Mouse (Mus musculus) telencephalon, adult 2 months (tissue): ENCODE results near the gene Celf5.

Experiments used
- DNase-seq: peaks from one replicate; pipeline ENCODE4 v3.0.0-alpha.2; 2011; ENCODE audit warnings: low read depth, low spot score

The Celf5 gene

DNA sequence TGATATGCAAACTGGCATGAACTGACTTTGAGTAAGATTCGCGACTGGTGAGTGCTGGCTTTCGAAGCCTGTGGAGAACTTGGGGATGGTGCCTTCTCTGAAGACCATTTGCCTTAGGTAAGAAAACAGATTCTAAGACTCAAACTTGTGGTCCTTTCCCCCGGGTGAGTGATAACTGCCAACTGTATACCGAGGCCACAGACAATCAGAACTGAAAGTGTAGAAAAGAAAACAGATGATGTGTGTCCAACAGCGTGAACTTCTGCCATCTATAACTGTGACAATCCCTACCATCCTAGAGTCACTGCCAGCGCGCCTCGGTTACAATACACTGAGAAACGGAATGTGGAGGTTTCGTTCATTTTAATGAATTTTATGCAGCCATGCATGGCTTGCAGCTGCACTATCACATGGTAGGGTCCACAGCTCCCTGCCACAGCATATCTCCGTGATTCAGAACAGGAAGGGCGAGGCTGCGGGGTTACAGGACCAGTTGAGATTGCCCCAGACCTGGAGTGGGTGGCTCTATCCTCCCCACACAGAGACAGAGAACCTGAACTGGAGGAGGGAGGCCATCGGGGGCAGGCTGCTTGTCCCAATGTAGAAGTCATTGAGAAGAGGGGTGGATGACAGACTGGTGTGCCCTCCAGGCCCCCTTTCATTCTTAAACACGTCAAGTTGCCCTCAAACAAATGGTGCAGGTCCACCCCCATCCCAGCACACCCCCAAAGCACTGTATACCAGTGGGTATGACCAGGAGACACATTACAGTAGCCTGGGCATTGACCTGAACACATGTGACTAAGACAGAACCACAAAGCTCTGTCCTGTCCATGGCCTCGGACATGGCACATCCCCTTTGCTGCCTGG, 15.1 kb upstream of the Celf5 start:
- DNase-seq = no peak

DNA sequence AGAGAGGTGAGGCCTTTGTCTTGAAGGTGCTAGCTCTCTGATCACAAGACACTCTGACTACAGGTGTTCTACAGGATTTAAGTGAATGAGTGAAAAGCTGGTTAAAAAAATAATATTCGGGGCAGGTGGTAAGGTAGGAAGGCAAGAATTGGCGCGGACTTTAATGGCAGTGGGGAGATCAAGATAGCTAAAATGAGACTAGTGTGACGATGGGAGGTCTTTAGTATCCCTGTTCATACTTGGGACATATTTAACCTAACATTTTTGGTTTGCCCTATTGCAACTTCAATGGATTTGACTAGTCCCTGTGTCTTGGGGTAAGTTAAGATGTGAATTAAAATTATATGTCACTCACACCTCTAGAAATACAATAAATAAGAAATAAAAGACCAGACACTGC, 14.5 kb upstream of the Celf5 start:
- no peak for DNase-seq

GRCm38 (mm10) chr10:81496264-81496901, 13.9 kb upstream of the Celf5 start, which contains the start of gene Ncln:
Ncln (minus strand) TSS chr10:81496392.
- peak; percentile 99 for DNase-seq

GRCm38 (mm10) chr10:81495616-81496263, 13.2 kb upstream of the Celf5 start:
- no peak for DNase-seq

GRCm38 (mm10) chr10:81495151-81495550, 12.6 kb upstream of the Celf5 start:
- no peak for DNase-seq

DNA sequence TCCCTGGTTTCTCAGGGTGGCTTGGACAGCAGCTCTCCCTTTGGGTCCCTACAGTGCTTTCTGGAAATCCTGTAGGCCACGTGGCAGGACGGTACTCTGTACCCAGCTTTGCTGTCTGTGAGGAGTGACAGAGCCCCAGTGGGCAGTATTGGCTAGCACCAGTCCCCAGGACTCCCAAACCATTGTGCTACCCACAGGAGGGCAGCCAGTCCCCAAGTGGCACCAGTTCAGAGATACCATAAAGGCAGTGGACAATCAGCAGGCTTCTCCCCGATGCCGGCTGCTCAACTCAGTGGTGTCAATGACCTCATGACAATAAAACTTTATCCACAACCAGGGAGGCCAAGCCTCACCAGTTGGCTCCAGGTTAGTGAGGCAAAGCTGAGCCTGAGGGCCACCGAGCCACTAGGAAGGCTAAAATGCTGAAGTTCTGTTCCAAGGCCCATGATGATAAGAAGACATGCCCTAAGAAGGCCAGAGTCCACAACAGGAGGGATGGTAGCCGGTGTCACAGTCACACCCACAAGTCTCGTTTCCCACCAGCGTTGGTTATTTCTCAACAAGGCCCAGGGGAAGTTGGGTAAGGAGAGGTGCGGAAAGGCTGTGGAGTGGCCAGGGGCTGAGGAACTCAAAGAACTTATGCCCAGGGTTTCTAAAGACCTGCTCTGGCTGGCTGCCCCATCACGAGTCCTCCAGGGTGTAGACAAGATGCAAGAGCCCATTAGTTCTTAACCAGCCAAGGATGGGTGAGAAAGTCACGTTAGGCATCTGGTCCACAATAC, 11.9 kb upstream of the Celf5 start:
- no peak for DNase-seq

GRCm38 (mm10) chr10:81493601-81494220, 11.2 kb upstream of the Celf5 start:
- DNase-seq = no peak

DNA sequence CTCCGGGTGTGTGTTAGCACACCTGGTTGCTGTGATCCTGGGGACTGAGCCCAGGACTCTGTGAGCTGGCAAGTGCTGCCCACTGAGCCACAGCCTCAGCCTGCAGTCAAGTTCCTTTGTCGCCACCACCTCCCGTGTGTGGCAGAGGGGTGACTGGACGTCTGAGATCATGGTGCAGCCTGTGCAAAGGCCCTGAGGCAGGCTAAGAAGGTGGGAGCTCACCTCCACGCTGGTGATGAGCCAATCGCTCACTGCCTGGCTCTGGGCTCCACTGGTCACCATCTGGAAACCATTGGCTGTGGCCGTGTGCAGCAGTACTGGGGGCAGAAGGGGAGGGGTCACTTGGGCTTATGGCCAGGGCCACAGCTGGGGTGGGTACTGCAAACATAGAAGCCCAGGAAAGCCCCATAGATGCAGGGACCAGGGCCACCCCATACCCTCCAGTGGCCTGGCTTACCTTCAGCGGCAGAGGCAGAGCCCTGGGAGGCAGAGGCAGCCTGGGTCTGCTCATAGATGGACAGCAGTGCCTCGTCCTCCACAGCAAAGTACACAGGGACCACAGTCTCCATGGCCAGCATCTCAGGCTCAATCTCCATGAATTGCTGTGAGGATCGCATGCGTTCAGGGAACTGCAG, 10.2 kb upstream of the Celf5 start:
- no peak for DNase-seq

GRCm38 (mm10) chr10:81491018-81491417, 8.5 kb upstream of the Celf5 start:
- no peak for DNase-seq

DNA sequence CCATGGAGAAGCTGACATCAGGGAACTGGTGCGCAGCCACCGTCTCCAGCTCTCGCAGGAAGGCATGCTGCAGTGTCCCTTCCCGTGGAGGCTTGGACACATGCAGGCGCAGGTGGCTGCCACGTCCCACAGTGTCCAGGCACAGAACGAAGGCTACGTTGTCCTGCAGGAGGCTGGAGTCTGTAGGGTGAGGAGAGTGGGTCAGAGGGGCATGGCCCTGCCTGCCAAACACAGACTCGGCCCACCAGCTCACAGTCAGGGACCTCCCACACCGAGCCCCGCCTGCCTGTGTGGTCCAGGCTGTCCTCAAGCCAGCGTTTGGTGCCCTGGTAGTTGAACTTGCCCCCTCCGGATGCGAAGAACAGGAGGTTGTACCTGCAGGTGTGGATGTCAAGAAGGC, 7.4 kb upstream of the Celf5 start:
- no peak for DNase-seq

DNA sequence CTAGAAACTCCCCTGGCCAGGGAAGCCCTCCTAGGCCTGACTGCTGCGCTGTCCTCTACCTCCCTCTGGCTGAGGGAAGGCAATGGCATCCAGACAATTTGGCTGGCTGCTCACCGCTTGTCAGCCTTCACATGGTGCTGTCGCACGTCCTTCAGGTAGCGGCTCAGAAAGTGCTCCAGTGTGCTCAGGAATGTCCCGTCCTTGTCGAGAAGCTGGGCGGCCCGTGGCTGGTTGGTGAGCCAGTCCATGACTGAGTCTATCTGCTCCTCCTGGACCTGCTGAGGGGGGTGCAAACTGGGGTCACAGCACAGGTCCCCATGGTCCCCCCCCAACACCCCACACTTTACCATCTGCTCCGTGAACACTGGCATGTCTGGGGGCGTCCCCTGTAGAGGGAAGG, 5.6 kb upstream of the Celf5 start:
- DNase-seq = no peak

- no peak for DNase-seq
Observed at GRCm38 (mm10) chr10:81486496-81486895, 4.0 kb upstream of the Celf5 start.

DNA sequence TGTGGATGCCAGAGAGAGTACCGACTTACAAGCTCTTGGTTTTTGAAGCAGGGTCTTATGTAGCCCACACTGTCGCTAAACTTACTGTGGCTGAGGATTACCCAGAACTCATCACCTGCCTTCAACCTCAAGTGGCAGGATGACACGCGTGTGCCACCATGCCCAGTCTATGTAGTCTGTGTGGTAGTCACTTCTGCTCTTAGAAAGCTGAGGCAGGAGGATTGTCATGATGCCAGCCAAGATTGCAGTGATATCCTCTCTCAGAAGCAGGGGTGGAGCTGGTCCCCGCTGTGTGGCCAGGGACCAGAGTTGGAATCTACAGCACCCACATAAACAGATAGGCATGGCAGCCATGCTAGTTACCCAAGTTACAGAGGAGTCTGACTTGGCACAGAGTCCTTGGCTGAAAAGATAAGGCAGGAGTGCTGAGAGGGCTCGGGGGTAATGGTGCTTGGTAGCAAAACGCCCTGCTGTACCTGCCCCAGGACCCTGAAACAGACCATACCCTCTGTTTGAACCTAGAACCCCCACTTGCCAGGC, 3.0 kb upstream of the Celf5 start:
- DNase-seq = no peak

GRCm38 (mm10) chr10:81485060-81485449, 2.5 kb upstream of the Celf5 start:
- no peak for DNase-seq

DNA sequence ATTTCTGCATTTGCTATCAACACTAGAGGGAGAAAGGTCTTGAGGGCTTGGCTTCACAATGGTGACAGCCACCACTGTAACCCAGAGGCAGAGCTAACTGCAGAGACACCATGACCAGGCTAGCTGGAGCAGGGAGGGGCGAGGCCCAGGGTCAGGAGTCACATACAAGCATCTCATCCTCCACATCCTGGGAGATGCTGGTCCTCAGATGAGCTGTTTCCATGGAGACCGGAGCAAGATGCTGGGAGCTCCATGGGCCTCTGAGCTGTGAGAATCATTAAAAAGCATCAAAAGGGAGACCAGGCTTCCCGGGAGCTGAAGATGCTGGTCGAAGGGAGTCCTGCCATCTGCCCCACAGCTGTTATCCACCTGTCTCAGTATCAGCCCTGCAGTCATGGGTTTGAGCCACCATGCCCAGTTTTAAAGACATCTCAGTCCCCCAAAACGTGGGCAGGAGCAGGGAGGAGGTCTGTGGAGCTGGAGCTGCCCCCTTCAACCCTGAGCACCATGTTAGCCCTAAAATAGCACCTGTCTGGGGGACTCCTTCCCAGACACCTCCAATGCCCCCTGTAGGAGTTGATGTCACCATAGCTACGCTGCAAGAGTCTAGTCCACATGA, 2.0 kb upstream of the Celf5 start:
- no peak for DNase-seq

- DNase-seq = no peak
Observed at GRCm38 (mm10) chr10:81483983-81484382, 1.5 kb upstream of the Celf5 start.

DNA sequence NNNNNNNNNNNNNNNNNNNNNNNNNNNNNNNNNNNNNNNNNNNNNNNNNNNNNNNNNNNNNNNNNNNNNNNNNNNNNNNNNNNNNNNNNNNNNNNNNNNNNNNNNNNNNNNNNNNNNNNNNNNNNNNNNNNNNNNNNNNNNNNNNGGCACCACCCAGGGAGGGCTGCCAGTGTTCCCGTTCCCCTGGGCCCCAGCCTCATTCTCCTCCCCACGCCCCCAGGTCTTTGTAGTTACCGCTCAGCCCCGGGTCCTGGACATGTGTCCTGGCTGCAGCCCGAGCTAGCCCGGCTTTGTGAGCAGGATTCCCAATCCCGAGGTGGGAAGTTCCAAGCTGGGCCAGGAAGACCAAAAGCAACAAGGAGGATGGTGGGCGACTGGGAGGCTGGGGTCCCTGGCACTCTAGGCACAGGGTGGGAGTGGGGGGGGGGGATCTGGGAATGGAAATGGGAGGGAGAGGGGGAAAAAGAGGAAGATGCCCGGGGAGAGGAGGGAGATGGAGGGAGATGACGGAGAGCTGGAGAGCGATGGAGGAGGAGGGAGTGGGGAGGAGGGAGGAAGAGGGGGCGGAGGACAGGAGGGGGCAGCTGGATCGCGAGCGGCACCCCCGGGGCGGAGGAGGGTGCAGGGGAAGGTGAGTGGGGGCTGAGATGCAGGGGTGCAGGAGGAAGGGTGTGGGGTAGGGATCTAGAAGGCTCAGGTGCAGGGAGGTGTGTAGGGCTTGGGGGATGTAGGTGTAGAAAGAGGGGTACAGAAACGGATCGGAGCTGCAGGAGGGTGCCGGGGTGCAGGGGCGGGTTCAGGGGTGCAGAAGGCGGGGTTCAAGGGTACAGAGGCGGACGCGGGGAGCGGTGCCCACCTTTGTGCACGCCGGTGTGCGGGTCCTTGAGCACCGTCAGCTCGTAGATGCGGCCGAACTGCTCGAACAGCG, 640 bp downstream of the Celf5 start:
- no peak for DNase-seq

DNA sequence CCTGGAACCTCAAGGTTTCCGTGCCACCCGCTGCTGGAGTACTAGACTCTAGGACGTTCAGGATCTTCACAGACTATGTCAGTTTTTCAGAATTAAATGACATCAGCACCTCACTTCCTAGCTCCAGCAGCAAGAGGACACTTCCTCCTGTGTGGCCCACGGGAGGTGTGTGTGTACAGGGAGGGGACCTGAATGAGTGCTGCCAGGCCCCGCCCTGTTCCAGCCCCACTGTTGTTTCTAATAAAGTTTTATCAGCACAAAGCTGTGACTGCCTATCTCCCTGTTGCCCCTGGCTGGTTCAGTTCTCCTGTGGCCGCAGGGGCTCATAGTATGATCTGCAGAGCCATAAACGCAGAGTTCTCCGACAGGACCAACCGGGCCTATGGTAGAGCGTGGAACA, 8.0 kb downstream of the Celf5 start:
- DNase-seq = no peak

- DNase-seq = peak; percentile 95
Observed at GRCm38 (mm10) chr10:81473003-81473451, 9.5 kb downstream of the Celf5 start.
